Mouse (Mus musculus) embryo, embryonic 9.5 days (tissue): ENCODE results near the gene Kifc3.
"Not testable (repeated sequence)": the region's sequence is repeated elsewhere in the genome, so short reads cannot be mapped to it uniquely, and the experiment has no call there.

ENCODE experiments used
- DNase-seq: peaks from one replicate; pipeline ENCODE4 v3.0.0-alpha.2; 2017; ENCODE audit errors: extremely low spot score

The Kifc3 gene

DNA sequence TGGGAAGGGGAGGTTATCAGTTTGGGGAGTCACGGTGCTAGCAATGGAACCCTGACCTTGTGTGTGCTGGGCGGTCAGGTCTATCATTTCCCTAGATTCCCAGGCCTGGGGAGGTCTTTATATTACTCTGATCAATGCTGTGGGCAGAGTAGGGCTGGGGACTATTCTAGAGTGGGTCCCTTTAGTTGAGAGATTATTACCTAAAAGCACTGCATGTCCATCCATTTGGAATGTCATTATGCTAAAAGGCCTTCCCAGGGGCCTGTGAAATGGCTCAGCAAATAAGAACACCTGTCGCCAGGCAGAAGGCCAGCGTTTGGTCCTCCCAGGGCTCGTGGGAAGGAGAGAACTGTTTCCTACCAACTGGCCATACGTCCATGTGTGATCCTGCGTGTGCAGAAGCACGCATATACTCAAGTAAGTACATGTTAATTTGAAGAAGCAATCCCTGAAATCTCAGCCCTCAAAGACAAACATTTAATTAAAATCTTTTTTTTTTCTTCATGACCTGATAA is 499 bp downstream of the Kifc3 start:
- DNase-seq = no peak

DNA sequence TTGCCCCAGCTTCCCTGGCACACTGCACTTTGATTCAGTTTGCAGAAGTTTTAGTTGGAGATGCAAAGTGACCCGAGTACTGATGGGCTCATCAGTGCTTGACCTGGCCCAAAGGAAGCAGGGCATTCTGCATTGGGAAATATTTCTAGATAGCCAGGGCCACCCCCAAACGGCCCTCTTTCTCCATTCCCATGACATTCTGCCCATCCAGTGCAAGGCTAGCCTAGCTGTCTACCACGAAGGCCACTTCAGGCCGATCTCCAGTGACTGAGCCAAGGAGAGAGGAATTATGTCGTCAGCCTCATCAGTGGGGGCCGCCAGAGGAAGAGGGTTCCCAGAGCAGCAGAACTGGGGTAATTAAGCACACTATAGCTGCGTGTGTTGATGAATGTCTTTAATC is 1.1 kb downstream of the Kifc3 start:
- DNase-seq = no peak

DNA sequence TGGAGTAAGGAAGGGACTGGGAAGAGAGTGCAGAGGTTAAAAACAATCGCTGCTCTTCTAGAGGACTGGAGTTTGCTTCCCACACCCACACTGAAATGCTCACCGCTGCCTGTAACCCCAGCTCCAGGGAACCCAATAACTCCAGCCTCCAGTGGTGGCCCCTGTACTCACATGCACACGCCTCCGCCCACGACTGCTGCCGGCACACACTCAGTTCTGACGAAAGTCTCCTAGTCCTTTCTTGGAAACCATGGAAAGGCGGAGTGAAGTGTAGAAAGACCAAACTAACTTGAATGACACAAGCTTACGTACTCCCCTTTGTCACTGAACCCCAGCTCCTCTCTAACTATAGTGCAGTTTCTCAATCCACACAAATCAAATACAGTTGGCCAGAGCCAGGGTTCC is 2.6 kb downstream of the Kifc3 start:
- no peak for DNase-seq

- DNase-seq = no peak
These were observed 6.9 kb downstream of the Kifc3 start for GRCm38 (mm10) chr8:95195728-95196127.

DNA sequence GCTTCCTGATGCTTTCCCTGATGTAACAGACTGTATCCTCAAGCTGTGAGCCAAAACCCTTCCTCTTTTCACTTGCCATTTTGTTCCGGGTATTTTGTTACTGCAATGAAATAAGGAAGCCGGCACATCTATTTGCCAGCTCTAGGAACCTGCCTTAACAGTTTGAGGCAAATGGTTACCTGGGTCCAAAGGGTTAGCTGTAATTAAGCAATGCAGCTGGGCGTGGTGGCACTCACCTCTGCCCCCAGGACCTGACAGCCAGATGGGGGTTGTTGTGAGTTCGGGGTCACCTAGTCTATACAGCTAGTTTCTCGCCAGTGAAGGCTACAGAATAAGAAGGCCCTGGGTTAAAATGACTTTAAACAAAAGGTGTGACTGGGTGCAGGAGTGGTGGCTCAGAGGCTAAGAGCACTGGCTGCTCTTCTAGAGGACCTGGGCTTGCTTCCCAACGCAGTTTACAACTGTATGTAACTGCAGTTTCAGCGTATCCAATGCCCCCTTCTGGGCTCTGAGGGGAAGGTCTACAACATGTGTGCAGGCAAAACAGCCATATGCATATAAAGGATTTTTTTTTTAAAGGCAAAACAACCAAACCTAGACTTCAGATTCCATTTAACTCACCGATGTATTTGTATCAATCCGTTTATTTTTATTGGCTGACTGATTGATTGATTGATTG is 11.0 kb downstream of the Kifc3 start:
- DNase-seq = no peak

- DNase-seq = no peak
These were observed 15.0 kb downstream of the Kifc3 start for GRCm38 (mm10) chr8:95187579-95187978.

DNA sequence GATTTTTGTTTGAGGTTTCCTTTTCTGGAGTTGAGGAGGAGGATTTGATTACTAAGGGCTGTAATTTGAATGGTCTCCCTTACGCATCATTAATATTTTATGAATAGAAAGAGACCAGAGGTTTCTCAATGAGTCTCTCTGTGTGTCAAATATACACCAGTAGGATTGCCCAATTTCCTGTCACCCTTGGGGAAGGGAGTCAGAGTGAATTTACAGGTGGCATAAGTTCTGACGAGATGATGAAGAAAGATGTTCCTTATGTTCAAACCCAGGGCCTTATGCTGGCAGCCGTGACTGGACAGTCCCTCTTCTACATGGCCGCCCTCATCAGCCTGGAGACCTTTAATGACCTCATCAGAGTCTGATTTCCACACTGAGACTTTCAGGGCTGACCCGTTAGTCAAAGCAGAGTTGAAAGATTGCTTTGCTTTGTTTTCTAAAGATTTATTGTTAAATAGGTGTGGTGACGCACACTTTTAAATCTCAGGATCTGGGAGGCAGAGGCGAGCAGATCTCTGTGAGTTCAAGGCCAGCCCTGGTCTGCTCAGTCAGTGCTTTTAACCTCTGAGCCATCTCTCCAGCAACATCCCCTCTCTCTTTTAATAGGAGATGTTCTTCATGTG is 16.6 kb downstream of the Kifc3 start:
- DNase-seq = no peak

DNA sequence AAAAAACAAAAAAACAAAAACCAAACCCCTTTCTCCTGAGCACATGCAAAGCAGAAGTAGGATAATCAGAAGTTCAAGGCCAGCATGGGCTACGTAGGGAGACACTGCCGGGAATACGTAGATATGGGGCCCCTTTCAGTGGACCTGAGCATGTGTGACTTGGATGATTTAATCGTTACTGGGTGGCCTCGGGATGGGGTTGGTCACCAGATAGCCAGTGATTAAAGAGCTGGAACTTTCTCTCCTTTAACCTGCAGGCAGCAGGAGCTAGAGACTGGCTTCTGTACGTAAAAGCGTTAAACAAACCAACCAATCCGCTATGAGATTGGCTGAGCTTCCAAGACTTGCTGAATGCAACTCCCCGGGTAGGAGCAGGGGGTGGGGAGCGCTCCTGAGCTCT is 17.5 kb downstream of the Kifc3 start:
- no peak for DNase-seq

DNA sequence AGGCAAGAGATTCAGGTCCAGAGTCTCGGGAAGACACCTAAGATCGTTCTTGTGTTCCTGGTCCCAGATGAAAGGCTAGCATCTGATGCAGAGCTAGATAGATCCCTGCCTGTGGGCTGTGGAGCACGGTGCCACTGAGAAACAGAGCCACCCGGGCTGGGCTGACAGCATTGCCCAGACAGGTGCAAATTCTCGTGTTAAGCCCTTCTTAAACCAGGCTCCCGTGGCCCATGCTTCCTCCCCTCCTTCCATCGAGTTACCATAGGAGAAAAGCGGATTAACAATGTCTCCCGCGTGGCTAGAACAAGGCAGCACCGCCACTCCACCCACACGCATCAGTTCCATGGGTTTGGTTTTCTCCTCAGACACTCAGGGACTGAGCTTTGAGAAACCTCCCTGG is 18.4 kb downstream of the Kifc3 start:
- DNase-seq = no peak

- no peak for DNase-seq
These were observed 20.8 kb downstream of the Kifc3 start for GRCm38 (mm10) chr8:95181850-95182249.

DNA sequence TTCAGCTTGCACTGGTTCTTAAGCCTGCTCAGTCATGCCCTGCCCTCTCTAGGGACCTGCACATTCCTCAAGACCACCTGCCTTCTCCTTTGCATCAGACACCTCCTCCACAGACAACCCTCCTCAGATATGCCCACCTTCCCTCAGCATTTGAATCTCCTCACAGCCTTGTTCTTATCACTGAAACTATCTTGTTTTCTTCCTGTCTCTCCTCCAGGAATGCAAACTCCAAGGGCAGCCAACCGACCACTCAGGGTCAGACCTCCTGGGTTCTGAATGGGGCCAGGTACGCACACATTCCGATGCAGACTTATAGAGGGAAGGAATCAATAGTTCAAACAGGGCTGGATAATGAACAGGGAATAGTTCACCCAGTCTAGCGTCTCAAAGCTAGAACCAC is 24.4 kb downstream of the Kifc3 start:
- no peak for DNase-seq

- DNase-seq = no peak
These were observed 25.6 kb downstream of the Kifc3 start for GRCm38 (mm10) chr8:95176985-95177384.

DNA sequence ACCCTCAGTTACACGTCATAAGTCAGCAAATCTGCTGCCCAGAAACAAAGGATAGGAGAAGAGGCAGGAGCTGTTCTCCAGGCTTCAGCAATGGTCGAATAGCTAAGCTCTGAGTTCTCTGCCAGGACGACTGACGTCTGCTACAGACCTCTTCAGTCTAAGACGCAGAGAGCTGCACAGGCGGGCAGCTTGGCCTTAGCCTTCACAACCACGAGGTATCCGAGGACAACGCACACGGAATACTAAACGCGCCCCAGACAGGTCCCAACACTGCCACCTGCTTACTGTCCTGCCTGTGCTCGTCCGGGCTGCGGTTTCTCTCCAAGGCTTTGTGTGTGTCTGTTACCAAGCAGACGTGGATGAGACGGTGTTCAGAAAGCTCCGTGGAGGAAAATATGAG is 26.8 kb downstream of the Kifc3 start:
- DNase-seq = no peak

DNA sequence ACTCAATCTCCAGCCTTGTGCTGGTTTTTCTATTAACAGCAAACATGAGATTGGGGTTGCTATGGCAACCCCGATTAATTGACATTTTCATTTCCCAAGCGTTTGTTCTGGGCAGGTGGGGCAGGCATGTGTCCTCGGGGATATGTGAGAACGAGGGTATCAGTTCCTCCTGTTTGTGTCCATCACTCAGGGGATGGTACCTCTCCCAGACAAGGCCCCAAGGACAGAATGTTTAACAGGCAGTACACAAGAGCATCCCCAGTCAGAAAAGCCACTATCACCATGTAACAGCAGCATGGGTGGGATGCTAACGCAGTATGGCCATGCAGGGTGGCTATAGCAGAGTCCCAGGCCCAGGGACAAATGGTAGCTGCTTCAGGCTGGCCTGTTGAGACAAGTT is 27.3 kb downstream of the Kifc3 start:
- no peak for DNase-seq

DNA sequence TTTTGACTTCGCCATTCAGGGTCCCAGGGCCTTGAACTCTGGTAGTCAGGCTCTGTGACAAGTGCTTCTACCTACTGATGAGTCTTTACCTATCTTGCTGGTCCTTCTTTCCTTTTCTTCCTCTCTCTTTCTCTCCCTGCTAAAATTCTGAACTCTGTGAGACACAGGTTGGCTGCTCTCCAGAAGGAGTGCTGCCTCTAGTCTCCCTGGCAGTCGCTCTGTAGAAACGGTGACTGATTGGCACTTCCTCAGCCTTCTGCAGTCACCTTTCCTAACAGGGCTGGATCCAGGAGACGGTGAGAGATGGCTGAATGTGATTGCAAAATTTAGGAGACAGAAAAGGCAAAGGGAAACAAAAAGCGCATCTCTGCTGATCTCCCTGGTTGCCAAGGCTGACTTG is 30.2 kb downstream of the Kifc3 start:
- DNase-seq = no peak

DNA sequence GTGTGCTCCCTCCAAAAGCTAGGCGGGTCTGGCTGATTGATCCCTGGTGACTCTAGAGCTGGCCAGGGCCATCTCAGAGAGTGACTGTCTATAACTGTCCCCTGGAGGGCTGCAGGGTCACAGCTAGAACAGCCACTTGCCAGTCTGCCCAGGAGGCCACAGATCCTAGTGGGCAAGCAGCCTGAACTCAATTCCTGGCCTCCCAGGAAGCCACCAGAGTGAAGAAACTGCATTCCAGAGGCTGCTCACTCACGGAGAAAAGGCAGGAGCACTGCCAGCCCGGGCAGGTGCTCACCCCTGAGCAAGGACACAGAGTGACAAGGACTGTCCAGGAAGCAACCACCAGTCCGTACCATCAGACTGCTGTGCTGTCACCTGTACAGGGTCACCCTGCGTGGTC is 34.9 kb downstream of the Kifc3 start:
- no peak for DNase-seq

DNA sequence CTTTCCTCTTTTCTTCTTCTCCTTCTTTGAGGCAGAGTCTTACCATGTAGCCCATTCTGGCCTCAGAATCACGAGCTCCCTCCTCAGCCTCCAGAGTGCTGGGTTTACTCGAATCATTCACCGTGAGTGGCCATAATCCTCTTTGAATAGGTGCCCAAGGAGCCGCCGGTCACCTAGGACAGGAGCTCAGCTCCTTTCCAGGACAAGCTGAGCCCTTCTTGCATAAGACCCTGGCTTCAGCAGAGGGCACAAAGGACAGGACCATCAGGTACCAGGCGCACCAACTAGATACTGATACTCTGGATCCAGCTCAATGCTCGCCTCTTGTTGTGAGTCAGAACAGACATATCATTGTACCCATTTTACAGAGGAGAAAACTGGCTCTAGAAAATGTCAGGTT is 36.2 kb downstream of the Kifc3 start:
- no peak for DNase-seq

DNA sequence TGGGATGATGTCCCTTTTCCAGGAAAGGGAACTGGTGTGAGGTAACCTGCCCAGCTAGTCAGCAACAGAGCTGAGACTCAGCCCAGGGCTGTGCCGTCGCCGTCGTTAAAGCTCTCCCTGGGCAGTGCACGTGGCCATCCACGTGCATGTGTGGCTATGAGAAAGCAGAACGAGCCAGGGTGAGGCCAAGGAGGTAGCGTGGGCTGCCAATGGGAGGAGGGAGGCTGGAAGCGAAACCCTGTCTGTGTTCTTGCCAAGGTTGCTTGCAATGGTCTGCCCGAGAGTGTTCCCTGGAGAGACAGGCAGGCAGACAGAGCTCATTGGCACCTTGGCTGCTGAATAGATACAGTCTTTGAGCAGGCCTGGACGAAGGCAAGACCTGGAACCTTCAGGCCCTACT is 36.7 kb downstream of the Kifc3 start:
- DNase-seq = no peak

GRCm38 (mm10) chr8:95164469-95164868 is 38.1 kb downstream of the Kifc3 start:
- DNase-seq = no peak

GRCm38 (mm10) chr8:95163969-95164368 is 38.6 kb downstream of the Kifc3 start:
- DNase-seq = not testable (repeated sequence)

- no peak for DNase-seq
These were observed 39.8 kb downstream of the Kifc3 start for GRCm38 (mm10) chr8:95162785-95163184.

GRCm38 (mm10) chr8:95159344-95159743 is 43.3 kb downstream of the Kifc3 start:
- no peak for DNase-seq

DNA sequence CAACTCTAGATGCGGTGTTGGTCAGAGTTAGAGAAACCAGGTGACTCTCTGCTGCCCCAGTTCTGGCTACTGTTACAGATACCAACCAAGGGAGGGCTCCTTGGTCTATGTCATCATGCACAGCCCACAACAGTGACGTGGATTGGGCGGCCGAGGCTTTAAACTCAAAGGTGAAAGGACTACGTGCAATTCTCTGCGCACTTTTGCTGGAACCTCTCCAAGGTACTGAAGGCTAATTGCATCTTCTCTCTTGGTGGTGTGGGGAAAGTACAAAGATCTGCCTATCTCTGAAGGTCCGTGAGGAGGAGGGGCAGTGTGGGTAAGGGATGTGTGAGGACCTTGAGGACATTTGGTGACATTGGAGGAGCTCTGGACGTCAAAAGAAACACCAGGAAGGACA is 44.0 kb downstream of the Kifc3 start:
- no peak for DNase-seq

- no peak for DNase-seq
These were observed 45.5 kb downstream of the Kifc3 start for GRCm38 (mm10) chr8:95157145-95157544.
